Mouse (Mus musculus) adrenal gland, postnatal 10 days (tissue): Measurements from ENCODE around the gene Soga3. TPM values are rescaled to one million over a fixed set of nuclear protein-coding genes. Genes with fewer than 3 reads are reported as not detected.
A peak's percentile ranks its signal among the peaks of the same experiment; 100 is the strongest.

Experiments
- DNase-seq: peaks from one replicate; pipeline ENCODE4 v3.0.0; 2021; ENCODE audit warnings: mixed read lengths
- long read RNA-seq, 2 experiments: library from polyadenylated mRNA; stranded (forward); transcript quantifications; one replicate each; pipeline ENCODE4 v2.0.0; 2021
- total RNA-seq, 2 experiments: library from RNA; stranded (reverse); gene quantifications; 2 replicates each; pipeline ENCODE4 v1.2.3; 2021

The Soga3 gene
- 10 to 100 TPM in 1 of 2 experiments, 1 to 10 TPM in 1; 6.4 to 10.4 TPM for total RNA-seq
- long read RNA-seq, experiment 1, full-length matches to known transcripts: 1 of 8 reads
- long read RNA-seq, experiment 1, partial matches to known transcripts: 2 of 8 reads
- long read RNA-seq, experiment 1, other reads (novel, unspliced or antisense): 5 of 8 reads
- long read RNA-seq, experiment 2, partial matches to known transcripts: 2 of 3 reads
- long read RNA-seq, experiment 2, other reads (novel, unspliced or antisense): 1 of 3 reads

GRCm38 (mm10) chr10:29143566-29144335 is at the start of gene Soga3:
Soga3 (plus strand) TSS chr10:29143839.
- DNase-seq: peak; percentile 8

- no peak for DNase-seq
Observed at GRCm38 (mm10) chr10:29106962-29107361, 36.7 kb upstream of the Soga3 start.

- DNase-seq: no peak
Observed at GRCm38 (mm10) chr10:29142556-29143105, 1.0 kb upstream of the Soga3 start.

GRCm38 (mm10) chr10:29144612-29145405 is 1.2 kb downstream of the Soga3 start:
- DNase-seq: no peak

GRCm38 (mm10) chr10:29146198-29146857 is 2.7 kb downstream of the Soga3 start:
- no peak for DNase-seq

GRCm38 (mm10) chr10:29146858-29147640 is 3.4 kb downstream of the Soga3 start:
- peak; percentile 93 for DNase-seq

GRCm38 (mm10) chr10:29147641-29147990 is 4.0 kb downstream of the Soga3 start:
- no peak for DNase-seq

- peak; percentile 10 for DNase-seq
Observed at GRCm38 (mm10) chr10:29148076-29148475, 4.4 kb downstream of the Soga3 start.

- no peak for DNase-seq
Observed at GRCm38 (mm10) chr10:29155304-29155703, 11.7 kb downstream of the Soga3 start.

GRCm38 (mm10) chr10:29161664-29162063 is 18.0 kb downstream of the Soga3 start:
- no peak for DNase-seq

- no peak for DNase-seq
Observed at GRCm38 (mm10) chr10:29173778-29174177, 30.1 kb downstream of the Soga3 start.

GRCm38 (mm10) chr10:29175656-29176055 is 32.0 kb downstream of the Soga3 start:
- DNase-seq: no peak

GRCm38 (mm10) chr10:29176881-29177280 is 33.2 kb downstream of the Soga3 start:
- no peak for DNase-seq

- peak; percentile 10 for DNase-seq
Observed at GRCm38 (mm10) chr10:29178003-29178402, 34.4 kb downstream of the Soga3 start.

GRCm38 (mm10) chr10:29180210-29180609 is 36.6 kb downstream of the Soga3 start:
- DNase-seq: no peak

GRCm38 (mm10) chr10:29181046-29181445 is 37.4 kb downstream of the Soga3 start:
- no peak for DNase-seq

- DNase-seq: no peak
Observed at GRCm38 (mm10) chr10:29193769-29194168, 50.1 kb downstream of the Soga3 start.

GRCm38 (mm10) chr10:29196811-29197210 is 53.2 kb downstream of the Soga3 start:
- no peak for DNase-seq

- no peak for DNase-seq
Observed at GRCm38 (mm10) chr10:29198642-29199041, 55.0 kb downstream of the Soga3 start, which contains the start of gene Gm49353. Gm49353 (plus strand) TSS chr10:29198954.

- no peak for DNase-seq
Observed at GRCm38 (mm10) chr10:29199835-29200234, 56.2 kb downstream of the Soga3 start.

GRCm38 (mm10) chr10:29200609-29201008 is 57.0 kb downstream of the Soga3 start:
- no peak for DNase-seq
